9 mouse cellular contexts compared by ENCODE assay signal in the genomic region with DNA sequence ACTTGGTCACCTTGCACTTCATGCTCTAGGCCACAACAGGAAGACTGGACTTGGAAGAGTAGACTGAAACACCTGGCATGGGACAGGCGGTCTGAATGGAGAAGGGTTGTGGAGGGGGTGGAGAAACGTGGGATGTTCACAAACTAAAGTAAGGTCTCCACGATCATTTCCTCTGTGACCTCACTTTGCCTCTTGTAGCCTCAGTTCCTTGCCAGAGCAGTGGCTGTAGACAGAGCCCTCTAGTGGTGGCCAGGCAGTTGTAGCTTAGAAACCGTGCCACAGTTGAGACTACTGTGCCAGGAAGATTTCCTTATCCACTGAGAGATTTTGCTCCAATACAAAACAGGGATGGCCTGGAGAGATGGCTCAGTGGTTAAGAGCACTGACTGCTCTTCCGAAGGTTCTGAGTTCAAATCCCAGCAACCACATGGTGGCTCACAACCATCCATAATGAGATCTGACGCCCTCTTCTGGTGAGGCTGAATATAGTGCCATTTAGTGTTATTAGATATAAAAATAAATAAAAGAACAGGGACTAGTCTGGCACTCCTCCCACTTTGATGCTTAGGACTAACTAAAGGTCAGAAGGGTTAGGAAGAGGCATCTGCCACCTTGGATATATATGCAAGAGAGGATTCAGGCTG. TPM values are rescaled to one million over a fixed set of nuclear protein-coding genes. Genes with fewer than 3 reads are reported as not detected.
DNase-seq lines count a peak whose midpoint lies in the region; ATAC-seq and TF ChIP-seq lines count a peak whose summit lies in the region.
"Had no signal": no experiment of that assay in that cellular context is flagged by ENCODE, and none has a peak within 500 bp of the region (broad histone marks: within the 10 kb centered on the region; RNA-seq: fewer than 3 reads in every experiment).

No protein-coding gene starts in this region.

- peaks cover 12% of the 10 kb centered on the region for H3K27me3 ChIP-seq in hindbrain, postnatal 0 days (ENCODE audit: insufficient read depth, low read length)

- H3K36me3 ChIP-seq in hindbrain, postnatal 0 days (ENCODE audit: insufficient read depth, low read length) = no peaks in the 10 kb centered on the region

- ATAC-seq in hindbrain, postnatal 0 days = no peak

- H3K4me2 ChIP-seq in hindbrain, postnatal 0 days (ENCODE audit: low read depth, low read length) = no peak overlapping the region

- peaks cover 20% of the 10 kb centered on the region for H3K4me1 ChIP-seq in hindbrain, postnatal 0 days (ENCODE audit: insufficient read depth, low read length)

- H3K27ac ChIP-seq in left cerebral cortex, adult 2 months = no peak overlapping the region
- H3K27ac ChIP-seq in hindbrain, postnatal 0 days = no peak overlapping the region

- DNase-seq in left cerebral cortex, adult 2 months (ENCODE audit: extremely low spot score in 1 of 2, low spot score in 2 of 2) = no peak
- no peak for DNase-seq in left cerebral cortex, postnatal 10 days (ENCODE audit: extremely low spot score in 1 of 2, low spot score in 2 of 2)
- DNase-seq in Muller cell, postnatal 12 days (ENCODE audit: inconsistent ontology term) = peak; percentile 11
- peak; percentile 42 to 68 for DNase-seq in cerebellum, postnatal 25 days
- DNase-seq in hindbrain, postnatal 0 days (ENCODE audit: low spot score) = peak; percentile 58
- peak; percentile 14 to 16 for DNase-seq in monocyte, adult 2 months (ENCODE audit: low read depth in 1 of 2, low spot score in 2 of 2)
- no peak for DNase-seq in layer of hippocampus, postnatal 10 days (ENCODE audit: low spot score in 2 of 2)
- no peak for DNase-seq in frontal cortex, postnatal 10 days (ENCODE audit: low spot score in 2 of 2)

- no peak overlapping the region for H3K9ac ChIP-seq in hindbrain, postnatal 0 days (replicated peaks; ENCODE audit: low read length)
- H3K9ac ChIP-seq: hindbrain, embryonic 15.5 days had no signal

- 48% methylated on average over 6 of the region's 6 CpGs for WGBS in hindbrain, postnatal 0 days

- H3K9me3 ChIP-seq in hindbrain, postnatal 0 days (ENCODE audit: low read length) = no peaks in the 10 kb centered on the region
- H3K9me3 ChIP-seq: hindbrain, embryonic 15.5 days had no signal

- no peak overlapping the region for H3K4me3 ChIP-seq in left cerebral cortex, adult 2 months
- no peak overlapping the region for H3K4me3 ChIP-seq in hindbrain, postnatal 0 days (ENCODE audit: low read length)
- H3K4me3 ChIP-seq: hindbrain, embryonic 15.5 days had no signal

- TF ChIP-seq CTCF in left cerebral cortex, adult 2 months (IDR thresholded peaks at IDR 0.05) = peak; percentile 68
- peak; percentile 72 for TF ChIP-seq CTCF in hindbrain, postnatal 0 days (IDR thresholded peaks at IDR 0.05; ENCODE audit: low read depth)

- intact Hi-C loops in left cerebral cortex, adult 2 months (cut with DNase I) = loop anchor here (2.0 kb wide), 1 partner anchor 75 kb away; a partner anchor contains a TSS
- intact Hi-C loops in left cerebral cortex, postnatal 10 days (cut with DNase I) = loop anchor here (5.0 kb wide), 1 partner anchor 64 kb away; no protein-coding TSS in a partner anchor

RNA-seq across cellular contexts. Expression of a gene that starts 7.6 kb away (rescaled TPM):
- not detected for total RNA-seq in left cerebral cortex, adult 2 months (2021)
- not detected for total RNA-seq in left cerebral cortex, postnatal 10 days (2021)
- 0.16 TPM in 1 of 2 replicates, not detected in the other for total RNA-seq in hindbrain, postnatal 0 days (2014; rRNA removed)
- 1.4 and 1.6 TPM in 2 replicates for polyA plus RNA-seq in hindbrain, postnatal 0 days (2015; fragmentation: Nextera tagmentation; extraction: Ambion mirVana)
- not detected for total RNA-seq in layer of hippocampus, postnatal 10 days (2021)

RNA-seq across cellular contexts. Expression of a gene that starts 20.0 kb away (rescaled TPM):
- total RNA-seq in left cerebral cortex, adult 2 months (2021) = 1 to 10 TPM; 1.7 to 2.4 TPM
- total RNA-seq in left cerebral cortex, postnatal 10 days (2021) = 1 to 10 TPM in 1 of 2 experiments, under 1 TPM in 1; 0.32 to 1.4 TPM
- 2.6 TPM in 1 of 2 replicates, not detected in the other for total RNA-seq in hindbrain, postnatal 0 days (2014; rRNA removed)
- polyA plus RNA-seq in hindbrain, postnatal 0 days (2015; fragmentation: Nextera tagmentation; extraction: Ambion mirVana) = 0.47 and 0.49 TPM in 2 replicates
- total RNA-seq in layer of hippocampus, postnatal 10 days (2021) = 1 to 10 TPM; 1.2 to 2.2 TPM

RNA-seq across cellular contexts. Expression of a gene that starts 25.6 kb away (rescaled TPM):
- total RNA-seq in left cerebral cortex, adult 2 months (2021) = under 1 TPM in 1 of 2 experiments, not detected in 1; 0.79 TPM
- total RNA-seq in left cerebral cortex, postnatal 10 days (2021) = not detected
- total RNA-seq in hindbrain, postnatal 0 days (2014; rRNA removed) = 0.26 TPM in 1 of 2 replicates, not detected in the other
- polyA plus RNA-seq in hindbrain, postnatal 0 days (2015; fragmentation: Nextera tagmentation; extraction: Ambion mirVana) = 0.08 TPM in 1 of 2 replicates, not detected in the other
- total RNA-seq in layer of hippocampus, postnatal 10 days (2021) = under 1 TPM; 0.13 to 0.16 TPM
- polyA plus RNA-seq: hindbrain, embryonic 15.5 days had no signal

RNA-seq across cellular contexts. Expression of a gene that starts 40.9 kb away (rescaled TPM):
- total RNA-seq in left cerebral cortex, adult 2 months (2021) = 100 to 1,000 TPM; 187 to 193 TPM
- 100 to 1,000 TPM; 136 to 139 TPM for total RNA-seq in left cerebral cortex, postnatal 10 days (2021)
- 100 and 121 TPM in 2 replicates for total RNA-seq in hindbrain, postnatal 0 days (2014; rRNA removed)
- polyA plus RNA-seq in hindbrain, postnatal 0 days (2015; fragmentation: Nextera tagmentation; extraction: Ambion mirVana) = 122 and 127 TPM in 2 replicates
- total RNA-seq in layer of hippocampus, postnatal 10 days (2021) = 100 to 1,000 TPM; 128 to 136 TPM

RNA-seq across cellular contexts. Expression of a gene that starts 41.1 kb away (rescaled TPM):
- total RNA-seq in left cerebral cortex, adult 2 months (2021) = 10 to 100 TPM in 1 of 2 experiments, 1 to 10 TPM in 1; 9.1 to 10.8 TPM
- 10 to 100 TPM; 11.4 to 11.8 TPM for total RNA-seq in left cerebral cortex, postnatal 10 days (2021)
- 48.8 and 56.8 TPM in 2 replicates for total RNA-seq in hindbrain, postnatal 0 days (2014; rRNA removed)
- polyA plus RNA-seq in hindbrain, postnatal 0 days (2015; fragmentation: Nextera tagmentation; extraction: Ambion mirVana) = 26.1 and 26.2 TPM in 2 replicates
- 10 to 100 TPM; 10.6 to 11.6 TPM for total RNA-seq in layer of hippocampus, postnatal 10 days (2021)

Comparison
In these comparisons a context has a peak if more than half of its experiments do, and no peak if none do; other contexts are left out.
1. DNase-seq: peak in Muller cell, postnatal 12 days (single experiment), cerebellum, postnatal 25 days (2 of 2), hindbrain, postnatal 0 days (single experiment) and monocyte, adult 2 months (2 of 2); none in left cerebral cortex, adult 2 months (0 of 2), left cerebral cortex, postnatal 10 days (0 of 2), layer of hippocampus, postnatal 10 days (0 of 2) and frontal cortex, postnatal 10 days (0 of 2).